Mouse (Mus musculus) gastrocnemius, postnatal 10 days (tissue): ENCODE measurements around the gene Abcc1. TPM values are rescaled to one million over a fixed set of nuclear protein-coding genes. Genes with fewer than 3 reads are reported as not detected.

Experiments used
- DNase-seq: peaks from one replicate; pipeline ENCODE4 v3.0.0; 2021; ENCODE audit warnings: mixed read lengths
- total RNA-seq, 2 experiments: library from RNA; stranded (reverse); gene quantifications; 2 replicates each; pipeline ENCODE4 v1.2.3; 2021

Abcc1 gene
- total RNA-seq, 2 experiments from 2014 or later: 30.2 to 37.6 TPM

DNA sequence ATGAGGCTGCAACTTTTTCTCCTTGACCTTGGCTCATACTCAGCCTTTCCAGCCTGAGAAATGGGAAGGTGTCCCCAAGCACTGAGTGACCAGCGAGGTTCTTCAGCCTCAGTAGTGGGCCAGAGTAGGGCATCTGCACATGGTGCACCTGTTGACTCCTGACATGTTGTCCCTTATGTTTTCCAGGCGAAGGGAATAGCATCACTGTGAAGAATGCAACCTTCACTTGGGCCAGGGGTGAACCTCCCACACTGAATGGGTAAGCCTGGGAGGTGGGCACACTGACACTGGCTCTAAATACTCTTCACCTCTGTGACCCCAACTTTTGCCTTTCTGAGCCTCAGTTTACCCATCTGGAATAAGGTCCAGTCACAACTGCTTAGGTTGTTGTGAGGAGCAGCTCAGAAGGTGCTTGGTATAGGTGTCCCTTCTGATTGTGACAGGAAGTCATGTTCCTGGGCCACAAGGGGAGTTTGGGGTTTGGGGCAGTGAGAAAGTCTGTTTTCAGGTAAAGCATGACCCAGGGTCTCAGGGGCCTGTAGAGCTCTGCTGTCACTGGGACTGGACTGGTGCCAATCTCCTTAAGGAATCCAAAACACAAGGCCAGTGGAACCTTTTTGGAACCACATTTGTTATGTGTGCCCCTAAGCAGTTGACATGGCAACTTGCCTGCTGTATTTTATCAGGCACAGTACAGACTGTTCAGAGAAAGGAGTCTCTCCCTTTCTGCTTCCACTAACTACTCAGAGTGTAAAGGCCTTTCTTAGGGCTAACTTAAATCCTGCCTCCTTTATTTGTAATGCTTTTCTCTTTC, 78.7 kb downstream of the Abcc1 start:
- no peak for DNase-seq

DNA sequence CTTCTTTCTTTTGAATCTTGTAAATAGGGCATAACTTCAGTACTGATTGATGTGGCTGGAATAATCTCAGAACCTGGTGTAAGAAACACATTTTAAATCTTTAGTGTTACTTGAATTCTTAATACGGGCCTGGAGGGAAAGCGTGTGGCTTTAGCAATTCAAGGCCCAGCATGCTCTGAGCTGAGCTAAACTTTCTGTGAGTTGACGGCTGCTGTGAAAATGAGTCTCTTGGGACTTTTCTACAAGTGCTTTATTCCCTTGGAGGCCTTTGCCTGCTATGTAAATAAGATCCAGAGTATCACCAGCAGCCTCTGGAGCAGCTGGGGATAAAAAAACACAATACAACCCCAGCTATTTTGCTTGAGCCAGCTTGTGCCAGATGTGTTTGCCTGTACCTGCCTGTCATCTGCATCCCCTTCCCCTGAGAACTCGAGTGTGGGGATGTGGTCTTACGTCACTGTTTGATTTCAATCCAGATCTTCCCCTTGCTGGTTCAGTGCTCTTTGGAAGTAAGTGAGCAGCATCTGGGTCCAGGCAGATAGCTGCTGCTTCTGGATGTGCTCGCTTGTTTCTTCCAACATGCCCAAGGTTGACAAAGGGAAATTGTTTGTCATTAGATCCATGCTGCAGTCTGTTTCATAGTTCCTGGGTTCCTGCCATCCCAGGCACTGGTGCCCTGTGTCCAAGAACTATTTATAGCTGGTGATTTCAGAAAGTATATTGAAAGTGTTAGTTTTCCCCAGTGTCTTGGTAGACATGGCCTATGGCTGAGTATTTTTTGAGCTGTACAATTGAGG, 82.9 kb downstream of the Abcc1 start:
- no peak for DNase-seq

DNA sequence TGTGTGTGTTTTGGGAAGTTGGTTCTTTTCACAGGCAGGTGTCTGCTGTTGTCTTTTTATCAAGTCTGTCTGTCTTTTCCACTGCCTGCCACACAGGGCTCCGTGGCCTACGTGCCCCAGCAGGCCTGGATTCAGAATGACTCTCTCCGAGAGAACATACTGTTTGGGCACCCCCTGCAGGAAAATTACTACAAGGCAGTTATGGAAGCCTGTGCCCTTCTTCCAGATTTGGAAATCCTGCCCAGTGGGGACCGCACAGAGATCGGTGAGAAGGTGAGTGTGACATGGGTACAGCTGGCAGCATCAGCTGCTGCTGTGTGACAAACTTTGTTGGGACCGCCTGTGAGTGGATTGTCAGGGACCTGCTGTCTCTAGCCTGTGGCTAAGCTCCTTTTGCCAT, 83.8 kb downstream of the Abcc1 start:
- DNase-seq: no peak

DNA sequence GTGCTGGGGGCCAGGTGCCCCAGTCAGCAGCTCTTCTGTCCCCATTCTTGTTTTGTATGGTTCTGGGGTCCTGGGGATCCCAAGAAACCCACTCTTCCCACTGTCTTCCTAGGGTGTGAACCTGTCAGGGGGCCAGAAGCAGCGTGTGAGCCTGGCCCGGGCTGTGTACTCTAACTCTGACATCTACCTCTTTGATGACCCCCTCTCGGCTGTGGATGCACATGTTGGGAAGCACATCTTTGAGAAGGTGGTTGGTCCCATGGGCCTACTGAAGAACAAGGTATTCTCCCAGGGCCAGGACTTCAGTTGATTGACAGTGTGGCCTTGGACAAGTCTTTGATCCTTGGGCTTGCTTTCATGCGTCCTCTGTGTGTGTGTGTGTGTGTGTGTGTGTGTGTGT, 86.0 kb downstream of the Abcc1 start:
- DNase-seq: no peak

DNA sequence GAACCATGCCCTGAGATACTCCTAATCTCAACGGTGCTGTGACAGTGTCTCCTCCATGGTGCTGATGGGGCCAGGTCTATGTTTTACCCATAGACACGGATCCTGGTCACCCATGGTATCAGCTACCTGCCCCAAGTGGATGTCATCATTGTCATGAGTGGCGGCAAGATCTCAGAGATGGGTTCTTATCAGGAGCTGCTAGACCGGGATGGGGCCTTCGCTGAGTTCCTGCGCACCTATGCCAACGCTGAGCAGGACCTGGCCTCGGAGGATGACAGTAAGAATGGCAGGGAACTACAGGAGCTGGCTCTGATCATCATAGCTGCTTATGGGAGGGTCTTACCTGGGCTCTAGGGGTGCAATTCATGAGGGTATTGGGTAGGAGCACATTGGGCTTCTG, 86.9 kb downstream of the Abcc1 start:
- no peak for DNase-seq

DNA sequence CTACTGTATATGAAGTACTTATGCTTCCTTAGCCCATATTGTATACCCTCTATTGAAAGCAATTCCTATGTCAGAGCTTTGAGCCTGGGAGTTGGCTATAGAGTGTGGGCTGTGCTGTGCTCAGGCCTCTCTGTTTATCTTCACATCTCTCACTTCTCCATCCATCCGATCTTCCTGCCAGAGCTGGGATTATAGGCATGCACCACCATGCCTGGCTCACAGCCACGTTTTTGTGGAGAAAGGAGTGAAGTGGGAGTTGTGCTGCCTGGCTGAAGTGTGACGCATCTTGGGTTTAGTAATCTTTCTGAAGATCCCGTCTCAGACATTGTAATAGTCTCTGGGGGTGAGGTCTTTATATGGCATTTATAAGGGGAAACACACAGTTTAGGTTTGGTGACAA, 88.5 kb downstream of the Abcc1 start:
- DNase-seq: no peak

DNA sequence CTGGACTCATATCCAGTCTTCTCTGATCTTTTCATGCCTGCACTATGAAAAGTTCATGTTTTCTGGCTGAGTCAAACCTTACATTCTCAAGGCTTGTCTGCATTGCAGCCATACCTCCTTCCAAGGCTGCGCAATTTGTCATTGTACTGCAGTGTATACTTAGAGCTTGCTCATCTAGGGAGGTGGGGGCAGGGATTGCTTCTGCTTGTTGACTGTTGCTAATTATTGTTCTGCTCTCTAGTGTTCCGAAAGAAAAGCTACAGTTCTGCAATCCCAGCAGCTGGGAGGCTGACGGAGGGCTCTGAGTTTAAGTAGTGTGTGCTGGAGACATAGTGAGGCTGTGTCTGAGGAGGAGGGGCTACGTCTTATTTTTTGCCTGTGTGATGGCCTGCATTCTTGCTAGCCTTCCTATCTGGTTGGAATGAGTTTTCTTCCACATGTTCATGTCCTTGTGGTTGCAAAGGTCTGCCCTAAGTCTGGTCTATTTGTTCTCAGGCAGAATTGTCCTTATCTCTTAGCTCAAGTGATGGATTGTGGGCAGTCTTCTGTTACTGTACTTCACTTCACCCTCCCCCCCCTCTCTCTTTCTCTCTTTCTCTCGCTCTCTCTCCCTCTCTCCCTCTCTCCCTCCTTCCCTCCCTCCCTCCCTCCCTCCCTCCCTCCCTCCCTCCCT, 90.2 kb downstream of the Abcc1 start:
- DNase-seq: no peak

DNA sequence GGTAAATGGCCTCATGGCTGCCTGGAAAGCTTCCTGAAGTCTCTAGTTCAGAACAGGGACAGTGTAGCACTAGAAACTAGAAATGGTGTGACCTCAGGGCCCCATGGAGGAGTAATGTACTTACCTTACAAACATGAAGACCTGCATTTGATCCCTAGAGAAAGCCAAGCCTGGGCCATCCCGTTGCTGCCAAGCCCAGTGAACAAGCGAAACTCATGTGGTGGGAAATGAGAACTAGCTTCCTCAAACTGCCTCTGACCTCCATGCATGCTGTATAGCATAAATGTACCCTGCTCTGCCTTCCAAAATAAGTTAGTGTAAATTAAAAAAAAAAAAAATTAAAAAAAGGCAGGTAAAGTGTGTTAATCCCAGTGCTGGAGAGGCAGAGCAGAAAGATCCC, 101.2 kb downstream of the Abcc1 start:
- no peak for DNase-seq

DNA sequence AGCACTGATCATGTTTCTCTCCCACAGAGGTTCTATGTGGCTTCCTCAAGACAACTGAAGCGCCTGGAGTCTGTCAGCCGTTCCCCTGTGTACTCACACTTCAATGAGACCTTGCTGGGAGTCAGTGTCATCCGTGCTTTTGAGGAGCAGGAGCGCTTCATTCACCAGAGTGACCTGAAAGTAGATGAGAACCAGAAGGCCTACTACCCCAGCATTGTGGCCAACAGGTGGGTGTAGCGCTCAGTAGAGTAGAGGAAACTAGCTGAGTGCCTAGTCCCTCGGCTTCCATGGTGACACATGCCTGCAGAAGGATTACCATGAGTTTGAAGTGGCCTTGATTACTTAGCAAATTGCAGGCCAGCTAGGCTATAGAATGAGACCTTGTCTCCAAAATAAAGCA, 103.7 kb downstream of the Abcc1 start:
- no peak for DNase-seq

DNA sequence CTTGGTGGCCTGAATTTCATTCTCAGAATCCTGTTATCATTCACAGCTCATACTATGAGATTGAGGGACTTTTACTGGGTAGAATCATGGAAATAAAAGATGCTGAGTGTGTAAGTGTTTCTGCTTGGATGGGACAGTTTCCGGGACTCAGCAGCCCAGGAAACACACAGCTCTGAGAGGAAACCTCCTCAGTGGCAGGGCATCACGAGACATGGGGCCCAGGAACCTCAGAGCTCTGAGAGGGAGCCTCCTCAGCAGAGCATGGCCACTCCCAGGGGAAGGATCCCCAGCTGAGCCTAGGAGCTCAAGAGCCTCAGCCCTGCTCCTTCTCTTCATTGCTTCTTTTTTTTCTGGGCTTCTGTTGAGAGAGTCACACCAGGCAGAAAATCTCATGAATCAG, 107.0 kb downstream of the Abcc1 start:
- DNase-seq: no peak

DNA sequence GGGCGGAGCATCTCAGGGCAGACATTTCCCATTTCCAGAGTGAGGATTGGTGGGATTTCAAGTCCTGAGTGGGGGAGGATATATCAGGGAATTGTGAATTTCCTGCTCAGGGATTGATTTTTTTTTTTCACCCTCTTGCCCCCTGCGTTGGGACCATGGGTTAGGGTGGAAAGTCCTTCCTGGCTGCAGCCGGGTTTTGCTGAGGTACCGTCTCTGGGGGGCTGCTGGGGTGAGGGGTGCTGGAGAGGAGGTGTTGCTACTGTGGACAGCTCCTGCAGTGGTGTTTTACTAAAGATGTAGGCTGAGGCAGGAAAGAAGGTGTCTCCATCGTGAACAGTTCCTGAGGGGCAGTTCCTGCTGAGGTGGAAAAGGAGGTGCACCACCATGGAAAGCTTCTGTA, 107.5 kb downstream of the Abcc1 start:
- no peak for DNase-seq

DNA sequence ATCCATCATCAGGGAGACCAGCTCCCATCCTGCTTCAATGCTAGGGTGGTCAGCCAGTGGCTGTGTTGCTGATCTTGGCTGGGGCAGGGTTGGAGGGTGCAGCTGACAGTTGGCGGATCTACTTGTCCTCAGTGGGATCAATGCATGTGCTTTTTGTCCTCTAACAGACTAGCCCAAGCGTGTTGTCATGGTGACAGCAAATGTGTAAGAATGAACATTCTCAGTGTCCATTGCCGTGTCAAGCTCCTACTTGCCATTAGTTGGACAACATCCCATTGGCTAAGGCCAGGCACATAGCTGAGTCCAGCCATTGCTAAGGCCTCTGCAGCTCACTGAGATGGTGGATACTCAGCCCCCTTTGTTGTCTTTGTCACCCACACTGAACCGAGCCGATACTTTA, 110.8 kb downstream of the Abcc1 start:
- no peak for DNase-seq

DNA sequence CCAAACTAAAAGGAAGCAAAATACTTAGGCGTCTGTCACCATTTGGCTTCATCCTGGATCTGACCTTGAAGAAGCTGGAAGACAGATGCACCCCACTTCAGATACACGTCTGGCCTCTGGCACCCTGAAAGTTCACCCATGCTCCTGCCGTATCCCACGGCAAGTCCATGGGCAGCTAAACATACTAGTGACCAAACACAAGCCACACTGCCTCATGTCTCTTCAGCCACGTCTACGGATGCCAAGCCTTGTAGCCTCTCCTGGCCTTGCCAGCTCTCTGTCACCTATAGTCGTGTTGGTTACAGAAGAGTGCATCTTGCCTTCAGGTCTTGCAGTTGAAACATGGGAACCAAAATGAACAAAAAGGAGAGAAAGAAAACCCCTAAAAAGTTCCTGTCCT, 112.3 kb downstream of the Abcc1 start:
- DNase-seq: no peak

DNA sequence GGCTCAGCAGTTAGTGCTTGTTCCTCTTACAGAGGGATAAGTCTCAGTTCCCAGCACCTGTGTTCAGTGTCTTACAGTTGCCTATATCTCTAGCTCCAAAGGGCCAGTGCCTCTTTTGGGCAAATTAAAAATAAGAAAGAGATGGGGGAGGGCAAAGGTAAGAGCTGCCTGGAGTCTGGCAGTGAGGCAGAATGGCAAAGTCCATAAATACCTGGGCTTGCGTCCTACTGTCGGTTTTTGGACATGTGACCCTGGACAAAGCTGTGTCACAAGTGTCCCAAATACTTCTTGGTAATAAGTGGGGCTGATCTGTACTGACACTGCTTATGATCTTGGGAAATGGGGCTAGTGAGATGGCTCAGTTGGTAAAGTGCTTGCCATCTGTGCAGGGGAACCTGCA, 113.6 kb downstream of the Abcc1 start:
- no peak for DNase-seq

DNA sequence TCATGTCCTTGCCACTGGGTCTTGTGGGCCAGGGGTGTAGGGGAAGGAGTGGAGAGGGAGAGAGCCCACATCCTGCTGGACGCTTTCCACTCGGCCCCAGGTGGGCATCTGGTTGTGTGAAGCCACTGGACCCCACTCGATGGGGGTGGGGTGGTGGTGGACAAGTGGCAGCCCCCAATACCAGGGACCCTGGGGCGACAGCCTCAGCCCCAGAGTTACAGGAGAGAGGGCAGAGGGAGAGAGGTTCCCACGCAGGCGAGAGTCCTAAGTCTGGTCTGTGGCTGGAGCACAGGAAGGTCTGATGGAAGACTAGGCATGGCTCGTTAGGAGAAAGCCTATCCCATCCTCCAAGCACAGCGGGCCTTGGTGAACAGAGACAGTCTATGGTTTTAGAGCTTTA, 114.7 kb downstream of the Abcc1 start:
- no peak for DNase-seq

DNA sequence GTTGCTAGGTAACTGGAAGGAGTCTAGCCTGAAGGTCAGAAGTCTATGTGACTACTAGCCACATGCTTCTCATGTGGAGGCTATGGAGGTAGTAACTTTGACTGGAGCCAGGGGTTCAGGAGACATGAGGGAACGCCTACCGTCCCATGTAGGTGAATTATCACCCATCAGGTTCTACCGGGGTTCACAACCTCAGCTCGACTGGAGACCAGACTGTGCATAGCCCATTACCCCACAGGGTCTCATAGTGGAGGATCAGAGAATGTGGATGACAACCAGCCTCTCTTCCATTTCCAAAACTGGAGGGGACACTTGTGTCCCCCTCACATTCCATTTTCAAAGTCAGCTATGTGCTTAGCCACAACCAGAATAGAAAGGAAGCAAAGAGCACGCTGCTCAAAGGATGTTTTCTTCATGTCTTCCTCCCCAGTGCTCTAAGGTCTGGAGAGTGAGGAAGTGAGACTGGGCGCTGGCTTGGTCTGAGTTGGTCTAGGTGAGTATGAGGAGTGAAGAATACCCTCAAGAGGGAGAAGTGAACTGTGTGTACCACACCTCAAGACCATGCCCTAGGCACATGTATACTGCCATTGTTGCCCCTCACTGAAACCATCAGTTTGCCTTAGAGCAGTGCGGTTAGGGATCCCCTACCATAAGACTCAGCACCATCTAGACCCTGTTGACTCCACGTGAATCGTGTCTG, 115.5 kb downstream of the Abcc1 start:
- no peak for DNase-seq

DNA sequence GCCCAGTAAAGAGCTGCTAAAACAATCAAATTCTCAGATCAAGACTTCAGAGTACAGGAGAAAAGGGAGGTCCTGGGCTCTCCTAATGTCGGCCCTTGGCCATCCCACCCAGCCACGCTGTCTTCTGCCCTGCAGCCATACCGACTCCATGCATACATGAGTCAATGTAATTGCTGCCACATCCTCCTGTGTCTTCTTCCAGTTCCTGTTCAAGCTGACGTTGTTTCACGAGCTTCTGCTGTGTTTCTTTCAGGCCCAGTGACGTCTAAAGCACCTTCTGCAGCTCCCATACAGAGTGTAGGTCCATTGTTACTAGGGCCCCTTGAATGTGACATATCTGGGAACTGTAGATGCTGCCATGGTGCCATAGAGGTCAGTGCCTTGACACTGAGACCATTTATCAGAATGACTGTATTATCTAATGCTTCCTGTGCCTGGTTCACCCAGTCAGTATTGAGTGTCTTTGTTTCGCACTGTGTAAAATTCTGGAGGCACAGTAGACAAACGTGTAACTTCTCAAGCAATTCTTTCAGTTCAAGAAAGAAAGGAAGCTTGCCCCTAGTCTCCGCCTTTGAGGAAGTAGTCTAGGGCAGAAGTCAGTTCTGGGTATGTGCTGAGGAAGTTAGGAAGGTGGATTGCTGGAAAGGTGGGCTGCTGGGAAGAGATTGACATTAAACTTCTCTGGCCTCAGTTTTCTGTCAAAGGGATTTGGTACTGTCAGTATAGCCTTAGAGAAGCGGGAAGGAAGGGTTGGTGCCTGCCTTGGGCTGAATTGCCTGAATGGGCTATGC, 116.3 kb downstream of the Abcc1 start:
- DNase-seq: no peak

DNA sequence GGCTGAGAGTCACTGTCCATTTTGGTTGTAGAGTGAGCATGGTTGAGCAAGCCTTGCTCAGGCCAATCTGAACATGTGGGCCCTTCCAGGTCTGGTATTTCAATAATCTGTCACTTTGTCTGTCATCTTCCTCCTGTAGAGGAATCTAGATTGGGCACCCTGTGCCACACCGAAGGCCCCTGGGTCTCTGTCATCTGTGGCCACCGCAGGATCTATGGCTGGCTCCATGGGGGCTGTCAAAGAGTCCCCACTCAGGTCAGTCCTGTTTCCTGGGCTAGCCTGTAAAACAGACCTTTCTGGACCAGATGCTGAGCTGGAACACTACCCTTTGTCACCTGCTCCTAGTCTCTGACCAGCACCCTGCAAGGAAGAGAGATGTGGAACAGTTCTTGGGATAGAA, 118.3 kb downstream of the Abcc1 start:
- DNase-seq: no peak

DNA sequence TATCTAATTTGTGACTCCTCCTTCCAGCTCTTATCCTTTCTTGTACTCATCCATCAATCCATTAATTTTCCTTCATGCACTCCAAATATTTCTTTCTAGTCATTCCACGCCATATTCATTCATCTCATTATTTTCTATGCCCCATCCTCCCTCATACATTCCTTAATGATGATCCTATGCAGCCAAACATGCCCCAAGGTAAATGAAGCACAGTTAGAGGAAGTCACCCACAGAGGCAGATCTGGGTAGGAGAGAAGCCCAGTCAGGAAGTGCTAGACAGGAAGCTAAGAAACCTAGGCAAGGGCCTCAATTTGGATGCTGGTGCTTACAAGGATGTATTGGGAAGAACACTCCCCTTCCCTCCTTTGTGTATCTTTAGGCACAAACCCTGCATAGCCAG, 121.9 kb downstream of the Abcc1 start:
- no peak for DNase-seq

DNA sequence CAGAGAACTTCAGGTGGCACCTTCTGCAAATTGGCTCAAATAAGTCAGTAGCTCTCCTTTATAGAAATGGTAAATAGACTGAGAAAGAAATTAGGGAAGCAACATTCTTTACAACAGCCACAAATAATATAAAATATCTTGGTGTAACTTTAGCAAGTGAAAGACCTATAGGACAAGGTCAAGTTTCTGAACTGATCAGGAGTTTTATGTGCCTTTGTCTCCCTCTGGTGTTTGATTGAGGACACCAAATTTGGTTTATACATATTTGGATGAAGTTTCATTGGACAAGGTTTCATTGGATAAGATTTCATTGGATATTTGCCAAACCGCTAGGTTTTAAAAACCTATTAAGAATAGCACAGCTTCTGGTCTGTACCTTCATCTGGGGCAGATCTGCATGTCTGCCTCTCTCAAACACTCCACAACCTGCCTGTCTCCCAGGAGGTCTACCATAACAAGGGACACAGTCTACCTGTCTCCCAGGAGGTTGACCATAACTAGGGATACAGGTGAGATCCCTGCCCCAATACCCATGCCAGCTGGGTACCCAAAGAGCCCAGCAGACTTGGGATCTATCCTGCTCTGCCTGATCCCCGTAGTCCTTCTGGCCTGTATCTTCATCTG, 132.2 kb downstream of the Abcc1 start:
- no peak for DNase-seq

DNA sequence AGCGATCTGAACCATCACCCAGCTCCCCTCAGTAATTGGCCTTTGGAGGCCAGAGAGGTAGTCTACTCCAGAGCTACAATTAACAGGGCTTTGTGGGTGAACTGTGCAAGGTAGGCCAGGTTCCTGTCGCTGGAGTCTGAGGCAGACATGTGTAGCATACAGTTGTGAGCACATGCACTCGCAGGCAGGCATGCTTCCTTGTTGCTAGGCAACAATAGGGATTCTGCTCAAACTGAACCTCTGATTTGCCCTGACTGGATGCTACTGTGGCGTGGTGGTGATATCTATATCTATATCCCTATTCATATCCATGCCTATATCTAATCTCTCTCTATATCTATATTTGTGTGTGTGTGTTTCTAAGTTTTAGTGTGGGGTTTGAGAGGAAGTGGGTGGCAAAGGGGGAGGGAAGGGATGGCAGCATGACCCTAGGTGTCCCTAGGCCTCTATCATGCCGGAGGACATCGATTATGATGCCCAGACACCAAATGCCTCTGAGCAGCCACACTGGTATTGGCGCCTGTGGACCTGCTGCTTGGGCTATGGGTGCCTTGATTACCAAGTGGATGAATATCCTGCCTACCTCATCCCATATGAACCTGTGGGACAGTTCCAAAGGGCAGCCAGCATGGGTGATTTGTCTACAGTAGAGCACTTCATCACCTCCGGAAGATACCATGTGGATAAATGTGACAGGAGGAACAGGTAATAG, 140.4 kb downstream of the Abcc1 start:
- DNase-seq: no peak
